Mouse (Mus musculus) hindbrain, postnatal 0 days (tissue): ENCODE measurements around the gene Ddx55. TPM values are rescaled to one million over a fixed set of nuclear protein-coding genes. Genes with fewer than 3 reads are reported as not detected.
"Not testable (repeated sequence)": the region's sequence is repeated elsewhere in the genome, so short reads cannot be mapped to it uniquely, and the experiment has no call there.

Experiments
- ATAC-seq: fragments of 200-750 bp; cut with Nextera tagmentation; 2 replicates; pipeline ENCODE4 v1.8.0; 2017; ENCODE audit warnings: mild to moderate bottlenecking, moderate TSS enrichment, moderate library complexity
- DNase-seq: peaks from one replicate; pipeline ENCODE4 v3.0.0-alpha.2; 2015; ENCODE audit warnings: low spot score
- H3K27ac ChIP-seq: fragments of 300-500 bp; sonication (generic); 2 replicates; pipeline ENCODE4 v1.5.1; 2014; ENCODE audit warnings: mild to moderate bottlenecking
- H3K27me3 ChIP-seq: fragments of 300-500 bp; sonication (generic); 2 replicates; pipeline ENCODE4 v1.6.1; 2014; ENCODE audit warnings: low read length, mixed read lengths; ENCODE audit not compliant: insufficient read depth
- H3K36me3 ChIP-seq: fragments of 300-500 bp; sonication (generic); 2 replicates; pipeline ENCODE4 v1.6.1; 2014; ENCODE audit warnings: low read length, mixed read lengths; ENCODE audit not compliant: insufficient read depth
- H3K4me1 ChIP-seq: fragments of 300-500 bp; sonication (generic); 2 replicates; pipeline ENCODE4 v1.6.1; 2014; ENCODE audit warnings: antibody characterized with exemption, low read length, mixed read lengths; ENCODE audit not compliant: insufficient read depth
- H3K4me2 ChIP-seq: fragments of 300-500 bp; sonication (generic); 2 replicates; pipeline ENCODE4 v1.6.1; 2014; ENCODE audit warnings: low read depth, mild to moderate bottlenecking, low read length, moderate library complexity, mixed read lengths
- H3K4me3 ChIP-seq: fragments of 300-500 bp; sonication (generic); 2 replicates; pipeline ENCODE4 v1.5.1; 2014; ENCODE audit warnings: low read length
- H3K9ac ChIP-seq: fragments of 300-500 bp; sonication (generic); replicated peaks from 2 replicates; pipeline ENCODE4 v1.6.1; 2014; ENCODE audit warnings: mild to moderate bottlenecking, low read length, moderate library complexity, mixed read lengths
- H3K9me3 ChIP-seq: fragments of 300-500 bp; sonication (generic); 2 replicates; pipeline ENCODE4 v1.6.1; 2016; ENCODE audit warnings: low read length, mixed read lengths
- CTCF ChIP-seq: IDR thresholded peaks from 2 replicates; pipeline ENCODE4 v1.5.1; 2016; ENCODE audit warnings: antibody characterized with exemption, control low read depth, low read depth
- WGBS: fragments of 180-500 bp; shearing (Covaris S2); extraction: QIAGEN DNeasy Blood & Tissue Kit; methylation state at CpG from one replicate; pipeline ENCODE4 v1.1.7; 2014; 5-methylcytosine and 5-hydroxymethylcytosine counted together
- polyA plus RNA-seq: library from polyadenylated mRNA; unstranded; fragments of >200 nt; fragmentation: Nextera tagmentation; extraction: Ambion mirVana; gene quantifications from 2 replicates; pipeline ENCODE4 v1.2.1, GENCODE M21; 2015
- total RNA-seq: library from RNA; depleted of rRNA; stranded (reverse); fragments of >200 nt; gene quantifications from 2 replicates; pipeline ENCODE4 v1.2.3, GENCODE M21; 2014

Ddx55 gene
- total and polyA plus RNA-seq, 2 experiments from 2014 or later = 15.5 to 22.9 TPM

DNA sequence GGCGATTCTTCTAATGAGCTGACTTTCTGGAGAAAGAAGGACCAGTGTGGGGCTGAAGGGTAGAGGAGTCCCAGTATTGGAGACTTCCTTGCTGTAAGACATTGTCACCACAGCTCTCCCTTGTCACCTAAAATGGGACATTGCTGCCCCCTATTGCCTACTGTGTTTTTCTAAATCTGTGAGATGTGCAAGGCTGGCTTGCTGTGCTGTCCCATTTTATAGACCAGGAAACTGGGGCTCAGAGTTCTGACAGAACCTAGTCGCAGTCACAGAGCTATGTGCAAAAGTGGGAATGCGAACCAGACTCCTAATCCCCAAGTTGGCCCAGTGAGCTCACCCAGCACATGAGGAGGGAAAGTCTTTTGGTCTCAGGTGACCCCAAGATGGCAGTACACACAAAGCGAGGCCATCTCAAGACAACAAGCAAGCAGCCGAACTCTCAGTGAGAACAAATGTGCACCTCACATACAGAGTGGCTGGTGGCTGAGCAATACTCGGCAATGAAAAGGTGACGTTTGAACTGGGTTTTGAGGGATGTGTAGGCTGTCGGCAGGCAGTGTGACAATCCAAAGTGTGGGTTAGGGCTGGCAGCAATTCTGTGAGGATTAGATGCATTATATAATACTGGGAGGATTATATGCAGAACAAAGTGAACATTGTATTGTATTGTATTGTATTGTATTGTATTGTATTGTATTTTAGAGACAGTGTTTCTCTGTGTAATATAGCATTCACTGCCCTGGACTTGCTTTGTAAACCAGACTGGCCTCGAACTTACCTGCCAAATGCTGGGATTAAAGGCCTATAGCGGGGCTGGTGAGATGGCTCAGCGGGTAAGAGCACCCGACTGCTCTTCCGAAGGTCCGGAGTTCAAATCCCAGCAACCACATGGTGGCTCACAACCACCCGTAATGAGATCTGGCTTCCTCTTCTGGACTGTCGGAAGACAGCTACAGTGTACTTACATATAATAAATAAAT is 13.6 kb upstream of the Ddx55 start:
- ATAC-seq (no peak), DNase-seq (peak; percentile 51)
- Histone ChIP-seq H3K9ac (no peak overlapping the region), H3K27ac (no peak overlapping the region), H3K9me3 (no peaks in the 10 kb centered on the region), H3K4me3 (no peak overlapping the region), H3K36me3 (peaks cover 2% of the 10 kb centered on the region; the same call in 1 of the 2 replicates), H3K4me2 (no peak overlapping the region), H3K27me3 (no peaks in the 10 kb centered on the region), H3K4me1 (no peaks in the 10 kb centered on the region; the same call in 1 of the 2 replicates)
- 76% methylated on average over 15 of the region's 16 CpGs for WGBS
- peak; percentile 50 for TF ChIP-seq CTCF

GRCm38 (mm10) chr5:124539905-124540304 is 12.8 kb upstream of the Ddx55 start:
- Histone ChIP-seq H3K9ac (no peak overlapping the region; the same call in 1 of the 2 replicates), H3K27me3 (no peaks in the 10 kb centered on the region), H3K4me2 (peak overlapping the region; percentile 48), H3K36me3 (peaks cover 6% of the 10 kb centered on the region; the same call in 1 of the 2 replicates), H3K4me1 (no peaks in the 10 kb centered on the region; the same call in 1 of the 2 replicates), H3K27ac (peak overlapping the region; percentile 78), H3K4me3 (peak overlapping the region; percentile 63; the same call in 1 of the 2 replicates), H3K9me3 (no peaks in the 10 kb centered on the region)
- ATAC-seq (no peak), DNase-seq (no peak)
- 75% methylated on average over 4 of the region's 4 CpGs for WGBS
- no peak for TF ChIP-seq CTCF

GRCm38 (mm10) chr5:124540383-124540786 is 12.3 kb upstream of the Ddx55 start, which contains the start of gene Tmed2:
Tmed2 (plus strand) TSS chr5:124540695.
- Histone ChIP-seq H3K4me1 (no peaks in the 10 kb centered on the region; the same call in 1 of the 2 replicates), H3K9me3 (no peaks in the 10 kb centered on the region), H3K4me2 (peak within 1 kb of the TSS; percentile 68), H3K9ac (peak within 1 kb of the TSS; percentile 66), H3K36me3 (peaks cover 11% of the 10 kb centered on the region; the same call in 1 of the 2 replicates), H3K4me3 (peak within 1 kb of the TSS; percentile 63), H3K27ac (peak within 1 kb of the TSS; percentile 78), H3K27me3 (no peaks in the 10 kb centered on the region)
- TF ChIP-seq CTCF = peak; percentile 53
- DNase-seq (peak; percentile 99), ATAC-seq (peak; percentile 97)
- WGBS = under 1% methylated on average over 33 of the region's 35 CpGs

- DNase-seq (peak; percentile 75), ATAC-seq (peak; percentile 79)
- WGBS = under 1% methylated on average over 69 of the region's 89 CpGs
- H3K27me3 ChIP-seq = no peaks in the 10 kb centered on the region
- H3K9me3 ChIP-seq = no peaks in the 10 kb centered on the region
- H3K36me3 ChIP-seq = peaks cover 15% of the 10 kb centered on the region; the same call in 1 of the 2 replicates
- peak overlapping the region; percentile 78 for H3K27ac ChIP-seq
- peak overlapping the region; percentile 66 for H3K9ac ChIP-seq
- H3K4me2 ChIP-seq = peak overlapping the region; percentile 68
- peak overlapping the region; percentile 63 for H3K4me3 ChIP-seq
- no peak for TF ChIP-seq CTCF
- H3K4me1 ChIP-seq = no peaks in the 10 kb centered on the region; the same call in 1 of the 2 replicates
Measured at GRCm38 (mm10) chr5:124540905-124541601, 11.6 kb upstream of the Ddx55 start.

DNA sequence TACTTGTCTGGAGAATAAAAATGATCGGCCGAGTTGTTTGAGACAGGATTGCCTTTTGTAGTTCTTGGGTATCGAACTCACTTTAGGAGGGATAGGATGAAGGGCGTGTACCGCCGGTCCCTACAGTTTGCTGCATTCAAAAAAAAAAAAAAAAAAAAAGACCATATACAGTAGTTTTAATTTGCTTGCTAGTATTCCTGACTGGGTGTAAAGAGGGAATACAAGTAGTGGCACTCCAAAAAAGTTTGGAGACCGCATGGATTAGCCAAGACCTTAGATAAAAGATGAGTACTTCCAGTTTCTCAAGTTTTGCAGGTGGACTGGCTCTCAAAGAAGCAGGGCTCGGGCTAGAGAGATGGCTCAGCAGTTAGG is 11.1 kb upstream of the Ddx55 start:
- DNase-seq = no peak
- 16% methylated on average over 8 of the region's 8 CpGs for WGBS
- H3K9me3 ChIP-seq = no peaks in the 10 kb centered on the region

DNA sequence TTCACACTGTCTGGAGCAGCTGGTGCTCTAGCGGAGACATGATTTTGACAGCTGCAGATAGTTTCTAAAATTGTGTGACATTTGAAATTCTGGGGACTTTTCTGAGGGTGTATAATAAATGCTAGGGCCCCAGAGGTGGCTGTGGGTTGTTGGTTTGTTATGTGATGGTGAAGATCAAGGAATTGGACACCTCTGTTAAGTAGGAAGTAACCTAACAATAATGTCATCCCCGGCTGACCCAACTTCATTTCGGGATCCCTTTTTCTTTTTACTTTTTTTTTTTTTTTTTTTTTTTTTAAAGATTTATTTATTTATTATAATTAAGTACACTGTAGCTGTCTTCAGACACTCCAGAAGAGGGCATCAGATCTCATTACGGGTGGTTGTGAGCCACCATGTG is 1.9 kb upstream of the Ddx55 start:
- not testable (repeated sequence) for H3K4me3 ChIP-seq, H3K4me1 ChIP-seq, DNase-seq, ATAC-seq, H3K27ac ChIP-seq, H3K9ac ChIP-seq, H3K9me3 ChIP-seq, H3K4me2 ChIP-seq, H3K27me3 ChIP-seq
- peaks cover 43% of the 10 kb centered on the region for H3K36me3 ChIP-seq
- 84% methylated on average over 4 of the region's 4 CpGs for WGBS

More for the DNA sequence above, 11.1 kb upstream of the Ddx55 start:
- Histone ChIP-seq H3K4me3 (peak overlapping the region; percentile 63), H3K4me2 (peak overlapping the region; percentile 68), H3K4me1 (no peaks in the 10 kb centered on the region; the same call in 1 of the 2 replicates), H3K27me3 (no peaks in the 10 kb centered on the region), H3K9ac (peak overlapping the region; percentile 66), H3K36me3 (peaks cover 20% of the 10 kb centered on the region), H3K27ac (no peak overlapping the region; the same call in 1 of the 2 replicates)
- ATAC-seq = no peak
- no peak for TF ChIP-seq CTCF
